Mouse (Mus musculus) brain, adult 2 months (tissue): ENCODE measurements at regions not wholly inside any gene's neighbourhood (a gene's known extent, or its start where the extent isn't known, plus 50 kb on each side); places are given as distances from the start of the nearest gene placed in this dataset.
"Not testable (repeated sequence)": the region's sequence is repeated elsewhere in the genome, so short reads cannot be mapped to it uniquely, and the experiment has no call there.

Source experiments
- DNase-seq: peaks from one replicate; pipeline ENCODE4 v3.0.0; 2011; ENCODE audit warnings: low read depth, low spot score

- DNase-seq = peak; percentile 72
Observed at GRCm38 (mm10) chr12:51294971-51295477, 52.8 kb upstream of the G2e3 start.

GRCm38 (mm10) chr12:51278358-51278757 lies 69.5 kb upstream of the G2e3 start:
- no peak for DNase-seq

- peak; percentile 76 for DNase-seq
Observed at GRCm38 (mm10) chr12:51275818-51276538, 71.9 kb upstream of the G2e3 start.

GRCm38 (mm10) chr12:51273486-51273885 lies 74.4 kb upstream of the G2e3 start:
- peak; percentile 7 for DNase-seq

- DNase-seq = peak; percentile 33
Observed at GRCm38 (mm10) chr12:51242839-51243238, 105.0 kb upstream of the G2e3 start.

- peak; percentile 76 for DNase-seq
Observed at GRCm38 (mm10) chr12:51241131-51241781, 106.6 kb upstream of the G2e3 start.

GRCm38 (mm10) chr12:51211691-51212090 lies 136.2 kb upstream of the G2e3 start:
- DNase-seq = no peak

GRCm38 (mm10) chr12:51196289-51196688 lies 151.6 kb upstream of the G2e3 start:
- no peak for DNase-seq

GRCm38 (mm10) chr12:51195136-51195535 lies 152.7 kb upstream of the G2e3 start:
- DNase-seq = no peak

- no peak for DNase-seq
Observed at GRCm38 (mm10) chr12:51190754-51191153, 157.1 kb upstream of the G2e3 start.

GRCm38 (mm10) chr12:51190186-51190585 lies 157.7 kb upstream of the G2e3 start:
- no peak for DNase-seq

- peak; percentile 85 for DNase-seq
Observed at GRCm38 (mm10) chr12:51188229-51188628, 159.6 kb upstream of the G2e3 start.

- no peak for DNase-seq
Observed at GRCm38 (mm10) chr12:51187726-51188125, 160.1 kb upstream of the G2e3 start.

GRCm38 (mm10) chr12:51185751-51186150 lies 162.1 kb upstream of the G2e3 start:
- peak; percentile 37 for DNase-seq

GRCm38 (mm10) chr12:51174906-51175756 lies 172.7 kb upstream of the G2e3 start:
- no peak for DNase-seq

- DNase-seq = no peak
Observed at GRCm38 (mm10) chr12:51165186-51165585, 182.7 kb upstream of the G2e3 start.

GRCm38 (mm10) chr12:51160995-51161394 lies 186.9 kb upstream of the G2e3 start:
- no peak for DNase-seq

- DNase-seq = no peak
Observed at GRCm38 (mm10) chr12:51160122-51160521, 187.7 kb upstream of the G2e3 start.

- DNase-seq = peak; percentile 28
Observed at GRCm38 (mm10) chr12:51147963-51148362, 199.9 kb upstream of the G2e3 start.

GRCm38 (mm10) chr12:51143840-51144239 lies 204.0 kb upstream of the G2e3 start:
- peak; percentile 39 for DNase-seq

- peak; percentile 92 for DNase-seq
Observed at GRCm38 (mm10) chr12:51143196-51143595, 204.7 kb upstream of the G2e3 start.

- not testable (repeated sequence) for DNase-seq
Observed at GRCm38 (mm10) chr12:51133676-51134075, 214.2 kb upstream of the G2e3 start.
